Mouse (Mus musculus): Measurements from ENCODE around the gene Sept9.

DNA sequence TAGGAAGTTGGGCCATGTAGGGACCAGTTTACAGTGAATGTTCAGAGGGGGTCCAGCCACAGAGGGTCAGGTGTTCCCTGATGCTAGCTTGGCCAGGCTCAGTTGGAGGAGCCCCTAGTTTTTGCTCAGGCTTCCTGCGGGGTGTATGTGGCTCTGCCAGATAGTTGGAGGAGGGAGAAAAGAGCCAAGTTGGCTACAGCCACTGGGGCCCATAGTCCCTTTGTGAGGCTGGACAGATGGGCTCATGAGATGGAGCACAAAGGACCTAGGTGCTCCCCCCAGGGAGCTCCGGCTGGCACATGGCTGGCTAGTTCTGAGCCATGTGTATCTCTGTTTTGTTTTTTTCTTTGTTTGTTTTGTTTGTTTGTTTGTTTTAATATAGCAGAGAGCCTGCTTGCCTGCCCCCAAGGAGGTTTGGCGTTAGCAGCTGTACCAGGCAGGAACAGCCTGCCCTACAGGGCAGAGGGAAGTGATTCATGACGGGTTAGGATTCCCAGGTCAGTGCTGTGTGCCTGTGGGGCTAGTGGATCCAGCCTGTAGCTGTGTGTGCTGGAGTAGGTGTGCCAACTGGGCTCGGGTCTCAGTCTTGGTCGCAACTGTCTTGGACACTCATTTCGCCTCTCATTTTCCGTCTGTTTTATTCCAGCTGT is 69.7 kb downstream of the Sept9 start:
- TF ChIP-seq TAL1 (IDR thresholded peaks at IDR 0.05; ENCODE audit: low read length) (no peak), GATA1 (IDR thresholded peaks at IDR 0.05; ENCODE audit: low read length) (no peak)
